Mouse (Mus musculus): ENCODE measurements at regions not wholly inside any gene's neighbourhood (a gene's known extent, or its start where the extent isn't known, plus 50 kb on each side); places are given as distances from the start of the nearest gene placed in this dataset.

GRCm38 (mm10) chr5:52027478-52027877, 162.8 kb downstream of the Dhx15 start:
- Histone ChIP-seq H3K4me1 (replicated peaks; ENCODE audit: control insufficient read depth, insufficient read depth, low read length) (peaks cover 6% of the 10 kb centered on the region), H3K9me3 (ENCODE audit: control insufficient read depth, low read length) (no peaks in the 10 kb centered on the region), H3K4me2 (ENCODE audit: low read length) (no peak overlapping the region), H3K36me3 (ENCODE audit: control insufficient read depth, insufficient read depth) (no peaks in the 10 kb centered on the region), H3K27me3 (replicated peaks; ENCODE audit: control insufficient read depth, insufficient read depth, low read length) (no peaks in the 10 kb centered on the region), H3K27ac (ENCODE audit: low read length) (no peak overlapping the region), H3K4me3 (replicated peaks; ENCODE audit: low read length) (no peak overlapping the region), H3K9ac (replicated peaks; ENCODE audit: low read depth, low read length) (no peak overlapping the region)
- 90% methylated on average over 4 of the region's 4 CpGs for WGBS
- ATAC-seq, result no peak

- ATAC-seq, result no peak
- H3K4me1 ChIP-seq (replicated peaks; ENCODE audit: control insufficient read depth, insufficient read depth, low read length), result peaks cover 6% of the 10 kb centered on the region
Observed at GRCm38 (mm10) chr5:52026148-52026547, 164.2 kb downstream of the Dhx15 start.

GRCm38 (mm10) chr5:52023212-52023611, 167.1 kb downstream of the Dhx15 start:
- Histone ChIP-seq H3K4me3 (replicated peaks; ENCODE audit: low read length) (no peak overlapping the region), H3K36me3 (ENCODE audit: control insufficient read depth, insufficient read depth) (no peaks in the 10 kb centered on the region), H3K4me1 (replicated peaks; ENCODE audit: control insufficient read depth, insufficient read depth, low read length) (peaks cover 6% of the 10 kb centered on the region), H3K4me2 (ENCODE audit: low read length) (peak overlapping the region; percentile 21), H3K9me3 (ENCODE audit: control insufficient read depth, low read length) (no peaks in the 10 kb centered on the region), H3K27ac (ENCODE audit: low read length) (no peak overlapping the region), H3K27me3 (replicated peaks; ENCODE audit: control insufficient read depth, insufficient read depth, low read length) (no peaks in the 10 kb centered on the region), H3K9ac (replicated peaks; ENCODE audit: low read depth, low read length) (no peak overlapping the region)
- 37% methylated on average over 9 of the region's 9 CpGs for WGBS
- ATAC-seq, result peak; percentile 93

More at GRCm38 (mm10) chr5:52026148-52026547, 164.2 kb downstream of the Dhx15 start:
- Histone ChIP-seq H3K9ac (replicated peaks; ENCODE audit: low read depth, low read length) (no peak overlapping the region), H3K4me2 (ENCODE audit: low read length) (no peak overlapping the region), H3K27me3 (replicated peaks; ENCODE audit: control insufficient read depth, insufficient read depth, low read length) (no peaks in the 10 kb centered on the region), H3K9me3 (ENCODE audit: control insufficient read depth, low read length) (no peaks in the 10 kb centered on the region), H3K36me3 (ENCODE audit: control insufficient read depth, insufficient read depth) (no peaks in the 10 kb centered on the region), H3K27ac (ENCODE audit: low read length) (no peak overlapping the region), H3K4me3 (replicated peaks; ENCODE audit: low read length) (no peak overlapping the region)
- 56% methylated on average over 3 of the region's 3 CpGs for WGBS

- Histone ChIP-seq H3K9me3 (ENCODE audit: control insufficient read depth, low read length) (no peaks in the 10 kb centered on the region), H3K9ac (replicated peaks; ENCODE audit: low read depth, low read length) (no peak overlapping the region), H3K4me1 (replicated peaks; ENCODE audit: control insufficient read depth, insufficient read depth, low read length) (no peaks in the 10 kb centered on the region; the same call in 1 of the 2 replicates), H3K36me3 (ENCODE audit: control insufficient read depth, insufficient read depth) (no peaks in the 10 kb centered on the region), H3K4me2 (ENCODE audit: low read length) (no peak overlapping the region), H3K27me3 (replicated peaks; ENCODE audit: control insufficient read depth, insufficient read depth, low read length) (no peaks in the 10 kb centered on the region), H3K4me3 (replicated peaks; ENCODE audit: low read length) (no peak overlapping the region), H3K27ac (ENCODE audit: low read length) (no peak overlapping the region)
- no peak for ATAC-seq
- WGBS, result 68% methylated on average over 3 of the region's 3 CpGs
Observed at GRCm38 (mm10) chr5:52016992-52017391, 173.3 kb downstream of the Dhx15 start.

- no peaks in the 10 kb centered on the region for H3K27me3 ChIP-seq (replicated peaks; ENCODE audit: control insufficient read depth, insufficient read depth, low read length)
- H3K4me3 ChIP-seq (replicated peaks; ENCODE audit: low read length), result no peak overlapping the region
- H3K9ac ChIP-seq (replicated peaks; ENCODE audit: low read depth, low read length), result no peak overlapping the region
- H3K4me1 ChIP-seq (replicated peaks; ENCODE audit: control insufficient read depth, insufficient read depth, low read length), result no peaks in the 10 kb centered on the region; the same call in 1 of the 2 replicates
- H3K9me3 ChIP-seq (ENCODE audit: control insufficient read depth, low read length), result no peaks in the 10 kb centered on the region
- 31% methylated on average over 6 of the region's 6 CpGs for WGBS
- ATAC-seq, result no peak
- no peak overlapping the region for H3K27ac ChIP-seq (ENCODE audit: low read length)
- H3K36me3 ChIP-seq (ENCODE audit: control insufficient read depth, insufficient read depth), result no peaks in the 10 kb centered on the region
- no peak overlapping the region for H3K4me2 ChIP-seq (ENCODE audit: low read length)
Observed at GRCm38 (mm10) chr5:52015786-52016185, 174.5 kb downstream of the Dhx15 start.

GRCm38 (mm10) chr5:52010426-52010825, 179.9 kb downstream of the Dhx15 start:
- Histone ChIP-seq H3K4me3 (replicated peaks; ENCODE audit: low read length) (no peak overlapping the region), H3K4me2 (ENCODE audit: low read length) (no peak overlapping the region), H3K27me3 (replicated peaks; ENCODE audit: control insufficient read depth, insufficient read depth, low read length) (no peaks in the 10 kb centered on the region), H3K36me3 (ENCODE audit: control insufficient read depth, insufficient read depth) (no peaks in the 10 kb centered on the region), H3K27ac (ENCODE audit: low read length) (no peak overlapping the region), H3K4me1 (replicated peaks; ENCODE audit: control insufficient read depth, insufficient read depth, low read length) (0 out of 2 replicates have a peak, but pooled peaks cover 3% of the 10 kb centered on the region), H3K9me3 (ENCODE audit: control insufficient read depth, low read length) (no peaks in the 10 kb centered on the region), H3K9ac (replicated peaks; ENCODE audit: low read depth, low read length) (no peak overlapping the region)
- peak; percentile 76 for ATAC-seq
- WGBS, result 51% methylated on average over 7 of the region's 7 CpGs

- WGBS, result 92% methylated on average over 3 of the region's 3 CpGs
- Histone ChIP-seq H3K9me3 (ENCODE audit: control insufficient read depth, low read length) (no peaks in the 10 kb centered on the region), H3K36me3 (ENCODE audit: control insufficient read depth, insufficient read depth) (no peaks in the 10 kb centered on the region), H3K4me1 (replicated peaks; ENCODE audit: control insufficient read depth, insufficient read depth, low read length) (0 out of 2 replicates have a peak, but pooled peaks cover 3% of the 10 kb centered on the region), H3K4me3 (replicated peaks; ENCODE audit: low read length) (no peak overlapping the region), H3K9ac (replicated peaks; ENCODE audit: low read depth, low read length) (no peak overlapping the region), H3K4me2 (ENCODE audit: low read length) (no peak overlapping the region), H3K27me3 (replicated peaks; ENCODE audit: control insufficient read depth, insufficient read depth, low read length) (no peaks in the 10 kb centered on the region), H3K27ac (ENCODE audit: low read length) (no peak overlapping the region)
- no peak for ATAC-seq
Observed at GRCm38 (mm10) chr5:52008942-52009341, 181.4 kb downstream of the Dhx15 start.

GRCm38 (mm10) chr5:52006843-52007242, 183.5 kb downstream of the Dhx15 start:
- 74% methylated on average over 3 of the region's 3 CpGs for WGBS
- Histone ChIP-seq H3K27me3 (replicated peaks; ENCODE audit: control insufficient read depth, insufficient read depth, low read length) (no peaks in the 10 kb centered on the region), H3K36me3 (ENCODE audit: control insufficient read depth, insufficient read depth) (no peaks in the 10 kb centered on the region), H3K27ac (ENCODE audit: low read length) (no peak overlapping the region), H3K4me2 (ENCODE audit: low read length) (no peak overlapping the region), H3K4me1 (replicated peaks; ENCODE audit: control insufficient read depth, insufficient read depth, low read length) (0 out of 2 replicates have a peak, but pooled peaks cover 3% of the 10 kb centered on the region), H3K4me3 (replicated peaks; ENCODE audit: low read length) (no peak overlapping the region), H3K9ac (replicated peaks; ENCODE audit: low read depth, low read length) (no peak overlapping the region), H3K9me3 (ENCODE audit: control insufficient read depth, low read length) (no peaks in the 10 kb centered on the region)
- no peak for ATAC-seq

GRCm38 (mm10) chr5:51990847-51991610, 199.3 kb downstream of the Dhx15 start:
- WGBS, result 6% methylated on average over 10 of the region's 10 CpGs
- Histone ChIP-seq H3K27me3 (replicated peaks; ENCODE audit: control insufficient read depth, insufficient read depth, low read length) (peaks cover 3% of the 10 kb centered on the region), H3K9me3 (ENCODE audit: control insufficient read depth, low read length) (no peaks in the 10 kb centered on the region), H3K9ac (replicated peaks; ENCODE audit: low read depth, low read length) (no peak overlapping the region), H3K27ac (ENCODE audit: low read length) (no peak overlapping the region), H3K4me2 (ENCODE audit: low read length) (peak overlapping the region; percentile 7; the same call in 1 of the 2 replicates), H3K4me3 (replicated peaks; ENCODE audit: low read length) (no peak overlapping the region), H3K36me3 (ENCODE audit: control insufficient read depth, insufficient read depth) (no peaks in the 10 kb centered on the region), H3K4me1 (replicated peaks; ENCODE audit: control insufficient read depth, insufficient read depth, low read length) (peaks cover 7% of the 10 kb centered on the region)
- peak; percentile 31; the same call in 1 of the 2 replicates for ATAC-seq

Data from forebrain, embryonic 16.5 days (tissue).